Mouse (Mus musculus): ENCODE results near the gene Nelfa. TPM values are rescaled to one million over a fixed set of nuclear protein-coding genes. Genes with fewer than 3 reads are reported as not detected.
"Not testable (repeated sequence)": the region's sequence is repeated elsewhere in the genome, so short reads cannot be mapped to it uniquely, and the experiment has no call there.

Gene Nelfa
- polyA plus RNA-seq, 1 experiment from 2014 or later, result 25.8 TPM

GRCm38 (mm10) chr5:33920037-33920436, 16.2 kb downstream of the Nelfa start:
- H3K27ac ChIP-seq (replicated peaks in 1 of 2; ENCODE audit: control insufficient read depth in 1 of 2, insufficient read depth in 1 of 2, low read depth in 2 of 2, low read length in 2 of 2), result no peak overlapping the region
- H3K9ac ChIP-seq (ENCODE audit: low read length), result no peak overlapping the region
- peaks cover 66% of the 10 kb centered on the region for H3K36me3 ChIP-seq (ENCODE audit: control insufficient read depth, insufficient read depth, low read length)
- no peak for ATAC-seq (ENCODE audit: insufficient number of reproducible peaks, insufficient read depth, low FRiP score, low read depth)
- 97% methylated on average over 2 of the region's 2 CpGs for WGBS
- no peaks in the 10 kb centered on the region for H3K27me3 ChIP-seq (ENCODE audit: control insufficient read depth, insufficient read depth, low read length)
- H3K9me3 ChIP-seq (ENCODE audit: control insufficient read depth, low read length), result no peaks in the 10 kb centered on the region
- H3K4me2 ChIP-seq (ENCODE audit: low read length), result no peak overlapping the region
- peaks cover 0 to 2% of the 10 kb centered on the region in 2 experiments; a peak in 1 of 4 replicates for H3K4me1 ChIP-seq (ENCODE audit: control insufficient read depth in 2 of 2, insufficient read depth in 2 of 2, low read length in 2 of 2)
- no peak overlapping the region for H3K4me3 ChIP-seq (ENCODE audit: control insufficient read depth in 1 of 2, insufficient read depth in 1 of 2, low read depth in 1 of 2, low read length in 2 of 2)

- H3K9me3 ChIP-seq (ENCODE audit: control insufficient read depth, low read length), result no peaks in the 10 kb centered on the region
- no peak for ATAC-seq (ENCODE audit: insufficient number of reproducible peaks, insufficient read depth, low FRiP score, low read depth)
- 87% methylated on average over 1 of the region's 1 CpGs for WGBS
- H3K4me3 ChIP-seq (ENCODE audit: control insufficient read depth in 1 of 2, insufficient read depth in 1 of 2, low read depth in 1 of 2, low read length in 2 of 2), result no peak overlapping the region
- peaks cover 66% of the 10 kb centered on the region for H3K36me3 ChIP-seq (ENCODE audit: control insufficient read depth, insufficient read depth, low read length)
- no peak overlapping the region for H3K9ac ChIP-seq (ENCODE audit: low read length)
- H3K27ac ChIP-seq (replicated peaks in 1 of 2; ENCODE audit: control insufficient read depth in 1 of 2, insufficient read depth in 1 of 2, low read depth in 2 of 2, low read length in 2 of 2), result no peak overlapping the region
- no peaks in the 10 kb centered on the region for H3K27me3 ChIP-seq (ENCODE audit: control insufficient read depth, insufficient read depth, low read length)
- no peak overlapping the region for H3K4me2 ChIP-seq (ENCODE audit: low read length)
- H3K4me1 ChIP-seq (ENCODE audit: control insufficient read depth in 2 of 2, insufficient read depth in 2 of 2, low read length in 2 of 2), result peaks cover 0 to 2% of the 10 kb centered on the region in 2 experiments; a peak in 1 of 4 replicates
Observed at GRCm38 (mm10) chr5:33919466-33919865, 16.7 kb downstream of the Nelfa start.

DNA sequence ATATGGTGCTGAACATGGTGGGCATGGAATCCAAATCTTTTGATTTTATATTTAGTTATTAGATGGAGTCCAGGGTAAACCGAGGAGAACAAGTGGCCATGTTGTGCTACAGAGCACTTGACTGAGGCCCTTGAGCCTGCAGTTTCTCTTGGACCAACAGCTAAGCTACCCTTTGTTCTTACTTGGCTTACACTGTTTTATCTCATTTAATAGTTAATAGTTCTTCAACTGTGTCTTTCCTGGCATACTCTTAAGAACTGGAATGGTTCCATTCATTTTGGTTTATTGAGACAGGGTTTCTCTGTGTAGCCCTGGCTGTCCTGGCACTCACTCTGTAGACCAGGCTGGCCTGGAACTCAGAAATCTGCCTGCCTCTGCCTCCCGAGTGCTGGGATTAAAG, 19.6 kb downstream of the Nelfa start:
- H3K27me3 ChIP-seq (ENCODE audit: control insufficient read depth, insufficient read depth, low read length); H3K4me1 ChIP-seq (ENCODE audit: control insufficient read depth in 2 of 2, insufficient read depth in 2 of 2, low read length in 2 of 2); H3K27ac ChIP-seq (replicated peaks in 1 of 2; ENCODE audit: control insufficient read depth in 1 of 2, insufficient read depth in 1 of 2, low read depth in 2 of 2, low read length in 2 of 2); ATAC-seq (ENCODE audit: insufficient number of reproducible peaks, insufficient read depth, low FRiP score, low read depth); H3K9me3 ChIP-seq (ENCODE audit: control insufficient read depth, low read length); H3K4me3 ChIP-seq (ENCODE audit: control insufficient read depth in 1 of 2, insufficient read depth in 1 of 2, low read depth in 1 of 2, low read length in 2 of 2); H3K4me2 ChIP-seq (ENCODE audit: low read length); H3K9ac ChIP-seq (ENCODE audit: low read length): not testable (repeated sequence)
- 95% methylated on average over 2 of the region's 2 CpGs for WGBS
- H3K36me3 ChIP-seq (ENCODE audit: control insufficient read depth, insufficient read depth, low read length), result peaks cover 72% of the 10 kb centered on the region

DNA sequence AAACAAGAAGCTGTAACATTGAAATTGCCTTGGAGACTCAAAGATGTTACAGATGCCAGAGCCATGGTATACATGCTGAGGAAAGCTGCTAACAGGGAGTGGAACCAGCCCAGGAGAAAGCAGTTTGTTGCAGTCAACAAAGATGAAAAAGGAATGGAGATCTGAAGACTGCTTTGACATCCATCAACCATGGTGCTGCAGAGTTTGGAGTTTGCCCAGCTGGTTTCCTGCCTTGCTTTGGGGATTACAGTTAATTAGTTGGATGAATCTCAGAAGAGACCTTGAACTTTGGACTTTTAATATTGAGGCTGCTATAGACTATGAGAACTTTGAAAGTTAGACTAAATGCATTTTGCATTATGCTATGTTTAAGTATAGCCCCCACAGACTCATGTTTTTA, 21.2 kb downstream of the Nelfa start:
- not testable (repeated sequence) for H3K9me3 ChIP-seq (ENCODE audit: control insufficient read depth, low read length); H3K4me3 ChIP-seq (ENCODE audit: control insufficient read depth in 1 of 2, insufficient read depth in 1 of 2, low read depth in 1 of 2, low read length in 2 of 2); H3K9ac ChIP-seq (ENCODE audit: low read length); H3K27ac ChIP-seq (replicated peaks in 1 of 2; ENCODE audit: control insufficient read depth in 1 of 2, insufficient read depth in 1 of 2, low read depth in 2 of 2, low read length in 2 of 2); H3K27me3 ChIP-seq (ENCODE audit: control insufficient read depth, insufficient read depth, low read length); H3K4me2 ChIP-seq (ENCODE audit: low read length); ATAC-seq (ENCODE audit: insufficient number of reproducible peaks, insufficient read depth, low FRiP score, low read depth); H3K4me1 ChIP-seq (ENCODE audit: control insufficient read depth in 2 of 2, insufficient read depth in 2 of 2, low read length in 2 of 2)
- H3K36me3 ChIP-seq (ENCODE audit: control insufficient read depth, insufficient read depth, low read length), result peaks cover 56% of the 10 kb centered on the region

DNA sequence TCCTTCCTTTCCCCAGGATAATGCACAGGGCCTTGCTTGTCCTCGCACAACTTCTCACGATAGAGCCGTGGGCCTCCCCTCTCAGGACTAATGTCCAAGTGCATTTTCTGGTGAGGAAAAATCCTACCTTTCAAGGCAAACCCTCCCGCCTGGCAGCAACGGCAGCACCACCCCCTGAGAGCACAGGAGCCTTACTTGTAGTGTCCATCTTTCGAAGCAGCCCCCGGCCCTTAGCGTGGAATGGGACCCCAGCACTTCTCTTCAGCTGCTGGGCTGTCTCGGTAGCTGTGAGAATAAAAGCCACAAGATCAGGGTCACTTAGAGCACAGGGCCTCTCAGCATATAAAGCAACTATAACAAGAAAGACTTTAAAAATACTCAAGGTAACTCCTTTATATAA, 33.0 kb downstream of the Nelfa start:
- H3K27me3 ChIP-seq (ENCODE audit: control insufficient read depth, insufficient read depth, low read length), result no peaks in the 10 kb centered on the region
- peaks cover 52% of the 10 kb centered on the region for H3K36me3 ChIP-seq (ENCODE audit: control insufficient read depth, insufficient read depth, low read length)
- no peak for ATAC-seq (ENCODE audit: insufficient number of reproducible peaks, insufficient read depth, low FRiP score, low read depth)

GRCm38 (mm10) chr5:33902696-33903095, 33.5 kb downstream of the Nelfa start:
- ATAC-seq (ENCODE audit: insufficient number of reproducible peaks, insufficient read depth, low FRiP score, low read depth), result no peak
- 83% methylated on average over 2 of the region's 2 CpGs for WGBS
- Histone ChIP-seq H3K4me3 (ENCODE audit: control insufficient read depth in 1 of 2, insufficient read depth in 1 of 2, low read depth in 1 of 2, low read length in 2 of 2) (no peak overlapping the region), H3K4me1 (ENCODE audit: control insufficient read depth in 2 of 2, insufficient read depth in 2 of 2, low read length in 2 of 2) (no peaks in the 10 kb centered on the region), H3K9ac (ENCODE audit: low read length) (no peak overlapping the region), H3K36me3 (ENCODE audit: control insufficient read depth, insufficient read depth, low read length) (peaks cover 57% of the 10 kb centered on the region), H3K27me3 (ENCODE audit: control insufficient read depth, insufficient read depth, low read length) (no peaks in the 10 kb centered on the region), H3K27ac (replicated peaks in 1 of 2; ENCODE audit: control insufficient read depth in 1 of 2, insufficient read depth in 1 of 2, low read depth in 2 of 2, low read length in 2 of 2) (no peak overlapping the region), H3K9me3 (ENCODE audit: control insufficient read depth, low read length) (no peaks in the 10 kb centered on the region), H3K4me2 (ENCODE audit: low read length) (no peak overlapping the region)

More for the DNA sequence above, 33.0 kb downstream of the Nelfa start:
- H3K9ac ChIP-seq (ENCODE audit: low read length), result no peak overlapping the region
- WGBS, result 89% methylated on average over 9 of the region's 9 CpGs
- no peak overlapping the region for H3K4me2 ChIP-seq (ENCODE audit: low read length)
- H3K4me1 ChIP-seq (ENCODE audit: control insufficient read depth in 2 of 2, insufficient read depth in 2 of 2, low read length in 2 of 2), result no peaks in the 10 kb centered on the region
- H3K9me3 ChIP-seq (ENCODE audit: control insufficient read depth, low read length), result no peaks in the 10 kb centered on the region
- no peak overlapping the region for H3K27ac ChIP-seq (replicated peaks in 1 of 2; ENCODE audit: control insufficient read depth in 1 of 2, insufficient read depth in 1 of 2, low read depth in 2 of 2, low read length in 2 of 2)
- no peak overlapping the region for H3K4me3 ChIP-seq (ENCODE audit: control insufficient read depth in 1 of 2, insufficient read depth in 1 of 2, low read depth in 1 of 2, low read length in 2 of 2)

DNA sequence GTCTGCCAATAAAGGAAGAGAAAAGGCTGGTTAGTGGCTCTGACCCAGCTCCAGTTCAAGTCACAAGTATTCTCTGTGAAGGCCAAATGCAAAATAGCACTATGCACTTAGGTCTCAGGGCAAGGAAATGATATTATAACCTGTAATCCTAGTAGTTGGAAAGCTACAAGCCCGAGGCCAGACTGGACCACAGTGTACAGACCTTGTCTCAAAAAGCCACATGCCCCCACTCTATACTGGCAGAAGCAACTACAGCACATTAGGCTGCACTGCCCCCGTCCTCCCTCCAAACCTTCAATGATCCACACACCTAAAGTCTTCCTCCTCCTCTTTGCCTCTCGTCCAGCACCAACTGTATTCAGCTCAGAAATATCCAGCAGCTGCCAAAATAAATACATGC, 34.9 kb downstream of the Nelfa start:
- H3K4me1 ChIP-seq (ENCODE audit: control insufficient read depth in 2 of 2, insufficient read depth in 2 of 2, low read length in 2 of 2), result no peaks in the 10 kb centered on the region
- no peak for ATAC-seq (ENCODE audit: insufficient number of reproducible peaks, insufficient read depth, low FRiP score, low read depth)
- H3K36me3 ChIP-seq (ENCODE audit: control insufficient read depth, insufficient read depth, low read length), result peaks cover 71% of the 10 kb centered on the region
- no peaks in the 10 kb centered on the region for H3K27me3 ChIP-seq (ENCODE audit: control insufficient read depth, insufficient read depth, low read length)
- H3K9ac ChIP-seq (ENCODE audit: low read length), result no peak overlapping the region
- H3K9me3 ChIP-seq (ENCODE audit: control insufficient read depth, low read length), result no peaks in the 10 kb centered on the region
- H3K4me2 ChIP-seq (ENCODE audit: low read length), result no peak overlapping the region
- 87% methylated on average over 3 of the region's 3 CpGs for WGBS
- no peak overlapping the region for H3K27ac ChIP-seq (replicated peaks in 1 of 2; ENCODE audit: control insufficient read depth in 1 of 2, insufficient read depth in 1 of 2, low read depth in 2 of 2, low read length in 2 of 2)
- H3K4me3 ChIP-seq (ENCODE audit: control insufficient read depth in 1 of 2, insufficient read depth in 1 of 2, low read depth in 1 of 2, low read length in 2 of 2), result no peak overlapping the region

DNA sequence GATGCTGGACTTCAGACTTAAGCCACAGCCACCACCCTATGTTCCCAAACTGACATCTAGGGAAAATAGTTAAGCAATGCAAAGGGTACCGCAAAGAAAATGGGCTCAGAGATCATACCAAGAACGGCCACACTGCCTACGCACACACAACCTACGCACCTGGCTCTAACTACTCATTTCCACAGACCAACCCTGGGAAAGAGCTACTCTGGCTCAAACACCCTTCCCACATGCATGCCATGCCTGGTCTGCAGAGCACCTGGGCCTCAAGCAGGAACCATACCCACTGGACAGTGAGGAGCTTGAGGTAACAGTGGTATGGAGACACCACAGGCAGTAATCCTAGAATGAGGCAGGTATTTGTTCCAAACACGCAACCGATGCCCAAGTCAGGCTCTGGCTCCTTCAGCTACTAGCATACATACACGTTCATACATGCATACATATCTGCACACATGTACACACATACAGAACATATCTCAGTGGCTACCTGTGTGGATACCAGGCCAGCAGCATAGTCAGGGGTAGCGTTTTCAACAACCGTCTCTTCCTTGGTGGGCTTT, 35.4 kb downstream of the Nelfa start:
- no peaks in the 10 kb centered on the region for H3K4me1 ChIP-seq (ENCODE audit: control insufficient read depth in 2 of 2, insufficient read depth in 2 of 2, low read length in 2 of 2)
- H3K27ac ChIP-seq (replicated peaks in 1 of 2; ENCODE audit: control insufficient read depth in 1 of 2, insufficient read depth in 1 of 2, low read depth in 2 of 2, low read length in 2 of 2), result no peak overlapping the region
- no peaks in the 10 kb centered on the region for H3K9me3 ChIP-seq (ENCODE audit: control insufficient read depth, low read length)
- H3K9ac ChIP-seq (ENCODE audit: low read length), result no peak overlapping the region
- H3K36me3 ChIP-seq (ENCODE audit: control insufficient read depth, insufficient read depth, low read length), result peaks cover 76% of the 10 kb centered on the region
- WGBS, result 96% methylated on average over 9 of the region's 9 CpGs
- H3K4me2 ChIP-seq (ENCODE audit: low read length), result no peak overlapping the region
- no peak overlapping the region for H3K4me3 ChIP-seq (ENCODE audit: control insufficient read depth in 1 of 2, insufficient read depth in 1 of 2, low read depth in 1 of 2, low read length in 2 of 2)
- ATAC-seq (ENCODE audit: insufficient number of reproducible peaks, insufficient read depth, low FRiP score, low read depth), result no peak
- H3K27me3 ChIP-seq (ENCODE audit: control insufficient read depth, insufficient read depth, low read length), result no peaks in the 10 kb centered on the region

Measured in heart, embryonic 14.5 days (tissue).